Mouse (Mus musculus) CH12.LX (cell line): ENCODE results near the gene Hgd. TPM values are rescaled to one million over a fixed set of nuclear protein-coding genes. Genes with fewer than 3 reads are reported as not detected.

Experiments used
- DNase-seq: peaks from one replicate; pipeline ENCODE4 v3.0.0-alpha.2; 2013; ENCODE audit errors: extremely low read depth
- H3K27ac ChIP-seq: 2 replicates; pipeline ENCODE4 v1.5.1; 2012; ENCODE audit warnings: low read depth, mild to moderate bottlenecking, control low read depth, moderate library complexity; ENCODE audit not compliant: insufficient read depth
- H3K27me3 ChIP-seq: replicated peaks from 2 replicates; pipeline ENCODE3; 2012; ENCODE audit warnings: inconsistent platforms
- H3K36me3 ChIP-seq, 2 experiments: replicated peaks in 1 of 2; 2 replicates each; pipeline versions ENCODE3 to v1.6.1; 2012; ENCODE audit warnings: inconsistent platforms in 1 of 2, low read length in 1 of 2, mild to moderate bottlenecking in 1 of 2, mixed read lengths in 1 of 2, moderate library complexity in 1 of 2; ENCODE audit not compliant: control insufficient read depth in 1 of 2, insufficient read depth in 1 of 2
- H3K4me1 ChIP-seq, 2 experiments: 2 replicates each; pipeline ENCODE4 v1.6.1; 2012; ENCODE audit warnings: inconsistent platforms in 1 of 2, moderate library complexity in 1 of 2; ENCODE audit not compliant: insufficient read depth in 2 of 2, control insufficient read depth in 1 of 2
- H3K4me2 ChIP-seq: 2 replicates; pipeline ENCODE4 v1.6.1; 2012; ENCODE audit warnings: low read depth, mild to moderate bottlenecking, control low read depth; ENCODE audit not compliant: poor library complexity, insufficient read depth, severe bottlenecking
- H3K4me3 ChIP-seq, 3 experiments: fragments of 150-350 bp in 1 of 3; sonication (generic) in 1 of 3; replicated peaks in 1 of 3; 2 replicates each; pipeline versions ENCODE3 to v1.5.1; 2011 to 2012; ENCODE audit warnings: low read depth in 2 of 3, low read length in 2 of 3, mild to moderate bottlenecking in 2 of 3, moderate library complexity in 2 of 3, control low read depth in 1 of 3, improper control_type of control experiment in 1 of 3, inconsistent platforms in 1 of 3, mixed read lengths in 1 of 3; ENCODE audit not compliant: poor library complexity in 1 of 3
- H3K79me2 ChIP-seq: replicated peaks from 2 replicates; pipeline ENCODE4 v1.6.1; 2012; ENCODE audit warnings: mild to moderate bottlenecking, moderate library complexity; ENCODE audit not compliant: control insufficient read depth, poor library complexity, insufficient read depth, severe bottlenecking; ENCODE audit errors: extremely low read depth
- H3K9ac ChIP-seq: 2 replicates; pipeline ENCODE4 v1.6.1; 2012; ENCODE audit warnings: low read depth, mild to moderate bottlenecking, control low read depth, moderate library complexity; ENCODE audit not compliant: insufficient read depth
- H3K9me3 ChIP-seq: replicated peaks from 2 replicates; pipeline ENCODE3; 2012; ENCODE audit warnings: low read length, inconsistent platforms, mixed read lengths
- CHD2 ChIP-seq: IDR thresholded peaks from 2 replicates; pipeline ENCODE4 v1.6.1; 2011; ENCODE audit warnings: low read length, improper control_type of control experiment
- E2F4 ChIP-seq: IDR thresholded peaks from 2 replicates; pipeline ENCODE4 v1.6.1; 2011; ENCODE audit warnings: low read depth, low read length, improper control_type of control experiment; ENCODE audit not compliant: insufficient replicate concordance
- ETS1 ChIP-seq: conservative IDR thresholded peaks from 2 replicates; pipeline ENCODE4 v1.6.1; 2012; ENCODE audit warnings: low read depth, mild to moderate bottlenecking, inconsistent platforms, low read length, improper control_type of control experiment, moderate library complexity
- IRF4 ChIP-seq: IDR thresholded peaks from 2 replicates; pipeline ENCODE4 v1.6.1; 2014; ENCODE audit warnings: low read depth, mild to moderate bottlenecking, inconsistent platforms, low read length, improper control_type of control experiment
- JUN ChIP-seq: IDR thresholded peaks from 2 replicates; pipeline ENCODE4 v1.6.1; 2011; ENCODE audit warnings: low read depth, mild to moderate bottlenecking, low read length, improper control_type of control experiment, moderate library complexity; ENCODE audit not compliant: insufficient read depth
- JUND ChIP-seq: conservative IDR thresholded peaks from 2 replicates; pipeline ENCODE4 v1.6.1; 2011; ENCODE audit warnings: low read depth, low read length, improper control_type of control experiment
- KAT2A ChIP-seq: IDR thresholded peaks from 2 replicates; pipeline ENCODE4 v1.6.1; 2012; ENCODE audit warnings: low read length, improper control_type of control experiment, inconsistent platforms; ENCODE audit not compliant: insufficient replicate concordance
- MXI1 ChIP-seq: IDR thresholded peaks from 2 replicates; pipeline ENCODE4 v1.6.1; 2011; ENCODE audit warnings: mild to moderate bottlenecking, low read depth, low read length, improper control_type of control experiment
- POLR2AphosphoS2 ChIP-seq: IDR thresholded peaks from 2 replicates; pipeline ENCODE4 v1.6.1; 2011; ENCODE audit warnings: low read depth, low read length, improper control_type of control experiment
- RAD21 ChIP-seq: IDR thresholded peaks from 2 replicates; pipeline ENCODE4 v1.6.1; 2011; ENCODE audit warnings: low read depth, mild to moderate bottlenecking, low read length, improper control_type of control experiment, moderate library complexity
- RCOR1 ChIP-seq: conservative IDR thresholded peaks from 2 replicates; pipeline ENCODE4 v1.6.1; 2012; ENCODE audit warnings: low read depth, mild to moderate bottlenecking, inconsistent platforms, low read length, improper control_type of control experiment
- SIN3A ChIP-seq: IDR thresholded peaks from 2 replicates; pipeline ENCODE4 v1.6.1; 2012; ENCODE audit warnings: low read length, improper control_type of control experiment, inconsistent platforms
- TBP ChIP-seq: conservative IDR thresholded peaks from 2 replicates; pipeline ENCODE4 v1.6.1; 2011; ENCODE audit warnings: low read depth, low read length, improper control_type of control experiment
- TCF12 ChIP-seq: IDR thresholded peaks from 2 replicates; pipeline ENCODE4 v1.6.1; 2014; ENCODE audit warnings: low read depth, mild to moderate bottlenecking, inconsistent platforms, low read length, improper control_type of control experiment
- USF1 ChIP-seq: IDR thresholded peaks from 2 replicates; pipeline ENCODE4 v1.6.1; 2014; ENCODE audit warnings: low read depth, mild to moderate bottlenecking, inconsistent platforms, low read length, improper control_type of control experiment
- USF2 ChIP-seq: conservative IDR thresholded peaks from 2 replicates; pipeline ENCODE4 v1.6.1; 2011; ENCODE audit warnings: low read depth, low read length, improper control_type of control experiment
- ZKSCAN1 ChIP-seq: IDR thresholded peaks from 2 replicates; pipeline ENCODE4 v1.6.1; 2012; ENCODE audit warnings: low read depth, inconsistent platforms, low read length, improper control_type of control experiment, borderline replicate concordance
- dilution Hi-C: fragments of 300-500 bp; cut with MboI; formaldehyde crosslinking; loops from 2 replicates; pipeline ENCODE4 v1.14.3; 2020; ENCODE audit warnings: low sequenced_read_pairs; ENCODE audit not compliant: extremely low pct_unique_long_range_greater_than_20kb, extremely low pct_ligation_motif_present
- in situ Hi-C: fragments of 300-500 bp; cut with MboI; formaldehyde crosslinking; loops from 3 replicates; pipeline ENCODE4 v1.14.3; 2019; ENCODE audit warnings: low sequenced_read_pairs, low pct_ligation_motif_present, low pct_unique_long_range_greater_than_20kb, mixed read lengths
- polyA plus RNA-seq: library from polyadenylated mRNA; unstranded; fragments of >175 nt; gene quantifications from 2 replicates; pipeline ENCODE4 v1.2.1, GENCODE M21; 2012; ENCODE audit warnings: low read depth; ENCODE audit not compliant: insufficient read length
- total RNA-seq, 2 experiments: library from RNA; depleted of rRNA; stranded (reverse); fragments of 300-350 nt in 1 of 2; fragments of >200 nt in 1 of 2; gene quantifications; 2 replicates each; pipeline ENCODE4 v1.2.3; 2012 to 2014

Gene Hgd
- total and polyA plus RNA-seq, 3 experiments = not detected

- DNase-seq = no peak
- H3K4me2 ChIP-seq = no peak overlapping the region
- no peak for TF ChIP-seq USF1
- TF ChIP-seq SIN3A = no peak
- TF ChIP-seq, all 38 proteins: peak for 0
- Histone ChIP-seq H3K4me1 (no peaks in the 10 kb centered on the region), H3K4me3 (no peak overlapping the region), H3K9ac (no peak overlapping the region), H3K27ac (no peak overlapping the region), H3K27me3 (no peaks in the 10 kb centered on the region), H3K36me3 (peaks cover 11 to 47% of the 10 kb centered on the region in 2 experiments), H3K79me2 (peaks cover 12% of the 10 kb centered on the region; the same call in 1 of the 2 replicates), H3K9me3 (no peaks in the 10 kb centered on the region)
- in situ Hi-C loops (no loop called here), dilution Hi-C loops (no loop called here)
Observed at GRCm38 (mm10) chr16:37552824-37553223, 27.1 kb upstream of the Hgd start.

- dilution Hi-C loops = no loop called here
- in situ Hi-C loops = no loop called here
- TF ChIP-seq POLR2AphosphoS2 = no peak
- no peak for TF ChIP-seq ZKSCAN1
- TF ChIP-seq TBP = no peak
- no peak for TF ChIP-seq CHD2
- no peak for TF ChIP-seq JUND
- no peak for TF ChIP-seq ETS1
- no peak for TF ChIP-seq JUN
- TF ChIP-seq MXI1 = no peak
- no peak for TF ChIP-seq TCF12
- TF ChIP-seq IRF4 = no peak
- TF ChIP-seq KAT2A = no peak
- no peak for TF ChIP-seq E2F4
- TF ChIP-seq USF1 = no peak
- no peak for TF ChIP-seq USF2
- TF ChIP-seq RCOR1 = no peak
- no peak for TF ChIP-seq RAD21
Observed at GRCm38 (mm10) chr16:37562414-37562813, 17.5 kb upstream of the Hgd start.

More at GRCm38 (mm10) chr16:37562414-37562813, 17.5 kb upstream of the Hgd start:
- peaks cover 35 to 65% of the 10 kb centered on the region in 2 experiments for H3K36me3 ChIP-seq
- H3K9ac ChIP-seq = no peak overlapping the region
- H3K4me1 ChIP-seq = peaks cover 0 to 6% of the 10 kb centered on the region in 2 experiments; a peak in 2 of 4 replicates
- no peak for DNase-seq
- H3K4me3 ChIP-seq = no peak overlapping the region
- no peak overlapping the region for H3K27ac ChIP-seq
- H3K79me2 ChIP-seq = no peaks in the 10 kb centered on the region
- no peaks in the 10 kb centered on the region for H3K27me3 ChIP-seq
- no peak overlapping the region for H3K4me2 ChIP-seq
- peaks cover 3% of the 10 kb centered on the region for H3K9me3 ChIP-seq
